Mouse (Mus musculus) Patski (cell line): ENCODE data around the gene Slc15a1. TPM values are rescaled to one million over a fixed set of nuclear protein-coding genes. Genes with fewer than 3 reads are reported as not detected.

Experiments used
- ATAC-seq: fragments of 100-300 bp; one replicate; pipeline ENCODE4 v1.8.0; 2021
- CTCF ChIA-PET: fragments of 350-600 bp; sonication (Branson Sonifier 250); formaldehyde crosslinking; loops from one replicate; lab custom pipeline; 2022; ENCODE audit warnings: inconsistent platforms; lab: Charles Lee
- POLR2A ChIA-PET: fragments of 350-600 bp; sonication (Branson Sonifier 250); formaldehyde crosslinking; loops from one replicate; lab custom pipeline; 2022; ENCODE audit warnings: antibody characterized with exemption, inconsistent platforms; lab: Charles Lee
- DNase-seq: peaks from one replicate; pipeline ENCODE4 v3.0.0-alpha.2; 2011; ENCODE audit warnings: low read depth, low spot score
- H3K27me3 ChIP-seq: fragments of 371-371 bp; one replicate; pipeline ENCODE4 v1.5.1; 2021
- CTCF ChIP-seq: fragments of 100-300 bp; IDR thresholded peaks from one replicate; pipeline ENCODE4 v1.5.1; 2021
- in situ Hi-C: fragments of 300-500 bp; cut with MboI; formaldehyde crosslinking; loops from 3 replicates; pipeline ENCODE4 v1.11.1; 2018; ENCODE audit warnings: low pct_unique_long_range_greater_than_20kb, mixed read lengths
- polyA plus RNA-seq: library from polyadenylated mRNA; unstranded; gene quantifications from one replicate; pipeline ENCODE4 v1.2.3, GENCODE M21; 2021

Slc15a1 gene
- polyA plus RNA-seq, 1 experiment from 2014 or later = 0.01 TPM

GRCm38 (mm10) chr14:121431261-121431660 lies 73.8 kb downstream of the Slc15a1 start:
- ATAC-seq = no peak
- DNase-seq = no peak
- in situ Hi-C loops = no loop called here
- no peak for TF ChIP-seq CTCF
- ChIA-PET POLR2A (interaction anchor here (0.6 kb wide), 1 partner anchor 599 kb away, joined by 3 read pairs; no protein-coding TSS in a partner anchor), CTCF (no interaction called here)
- H3K27me3 ChIP-seq = no peaks in the 10 kb centered on the region

GRCm38 (mm10) chr14:121429854-121430535 lies 75.1 kb downstream of the Slc15a1 start:
- in situ Hi-C loops = no loop called here
- TF ChIP-seq CTCF = no peak
- POLR2A ChIA-PET = interaction anchor here (0.6 kb wide), 1 partner anchor 60 kb away, joined by 4 read pairs; no protein-coding TSS in a partner anchor
- CTCF ChIA-PET = interaction anchor here (1.0 kb wide), 1 partner anchor 30 kb away, joined by 3 read pairs; no protein-coding TSS in a partner anchor
- ATAC-seq (no peak), DNase-seq (no peak)
- H3K27me3 ChIP-seq = no peaks in the 10 kb centered on the region

DNA sequence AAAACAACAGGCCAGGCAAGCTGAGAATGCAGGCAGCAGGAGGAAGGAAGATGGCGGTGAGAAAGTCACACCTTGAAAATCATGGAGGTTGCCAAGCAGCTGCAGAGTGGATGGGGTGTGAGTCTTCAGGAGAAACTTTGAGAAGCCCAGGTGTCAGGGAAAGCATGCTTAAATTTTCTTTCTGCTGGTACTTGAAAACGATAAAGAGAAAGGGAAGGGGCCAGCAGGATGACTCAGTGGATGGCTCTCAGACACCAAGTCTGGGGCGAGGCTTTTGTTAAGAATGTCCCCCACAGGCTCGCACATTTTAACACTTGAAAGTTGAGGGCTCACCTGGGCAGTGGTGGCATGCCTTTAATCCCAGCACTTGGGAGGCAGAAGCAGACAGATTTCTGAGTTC lies 76.9 kb downstream of the Slc15a1 start:
- DNase-seq (no peak), ATAC-seq (no peak)
- ChIA-PET POLR2A (no interaction called here), CTCF (no interaction called here)
- TF ChIP-seq CTCF = no peak
- H3K27me3 ChIP-seq = no peaks in the 10 kb centered on the region
- in situ Hi-C loops = no loop called here

- TF ChIP-seq CTCF = peak; percentile 60
- POLR2A ChIA-PET = no interaction called here
- no peaks in the 10 kb centered on the region for H3K27me3 ChIP-seq
- CTCF ChIA-PET = no interaction called here
- ATAC-seq (no peak), DNase-seq (no peak)
- in situ Hi-C loops = no loop called here
Observed at GRCm38 (mm10) chr14:121426743-121427142, 78.3 kb downstream of the Slc15a1 start.

DNA sequence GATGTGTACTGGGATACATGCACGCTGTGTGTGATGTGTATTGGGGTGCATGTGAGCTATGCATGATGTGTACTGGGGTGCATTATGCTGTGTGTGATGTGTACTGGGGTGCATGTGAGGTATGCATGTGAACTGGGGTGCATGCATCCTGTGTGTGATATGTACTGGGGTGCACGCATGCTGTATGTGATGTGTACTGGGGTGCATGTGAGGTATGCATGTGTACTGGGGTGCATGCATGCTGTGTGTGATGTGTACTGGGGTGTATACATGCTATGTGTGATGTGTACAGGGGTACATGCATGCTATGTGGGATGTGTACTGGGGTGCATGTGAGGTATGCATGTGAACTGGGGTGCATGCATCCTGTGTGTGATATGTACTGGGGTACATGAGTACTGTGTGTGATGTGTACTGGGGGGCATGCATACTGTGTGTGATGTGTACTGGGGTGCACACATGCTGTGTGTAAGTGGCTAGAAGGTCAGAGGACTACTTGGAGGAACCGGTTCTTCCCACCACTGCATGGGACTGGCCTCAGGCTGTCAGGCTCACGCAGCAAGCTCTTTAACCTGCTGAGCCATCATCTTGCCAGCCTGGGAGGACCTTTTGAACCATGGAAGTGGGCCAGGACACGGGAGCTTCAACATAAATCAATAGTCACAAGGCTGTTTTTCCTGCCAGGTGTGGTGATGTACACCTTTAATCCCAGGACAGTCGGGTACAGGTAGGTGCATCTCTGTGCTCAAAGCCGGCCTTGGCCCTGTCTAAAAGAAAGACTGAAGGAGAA lies 79.9 kb downstream of the Slc15a1 start:
- POLR2A ChIA-PET = no interaction called here
- CTCF ChIA-PET = no interaction called here
- H3K27me3 ChIP-seq = no peaks in the 10 kb centered on the region
- TF ChIP-seq CTCF = no peak
- DNase-seq (no peak), ATAC-seq (no peak)
- in situ Hi-C loops = no loop called here

DNA sequence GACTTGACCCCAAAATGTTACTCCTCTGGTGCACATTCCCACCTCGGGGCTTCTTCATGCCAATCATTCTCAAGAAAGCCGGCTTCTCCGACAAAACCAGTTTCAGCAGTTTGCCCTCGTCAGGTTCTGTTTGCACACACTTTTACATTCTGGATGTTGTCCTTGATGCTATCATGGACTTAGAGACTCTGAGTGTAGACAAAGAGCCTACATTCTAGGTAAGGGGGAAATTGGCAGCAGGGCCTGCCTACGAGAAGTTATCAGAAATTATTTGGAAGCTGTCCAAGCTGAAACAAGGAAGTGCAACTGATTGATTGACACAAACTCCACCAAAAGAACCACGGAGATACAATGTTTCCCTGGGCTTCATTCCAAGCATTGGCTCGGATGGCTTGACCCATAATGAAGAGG lies 81.7 kb downstream of the Slc15a1 start:
- no peaks in the 10 kb centered on the region for H3K27me3 ChIP-seq
- in situ Hi-C loops = no loop called here
- ChIA-PET POLR2A (no interaction called here), CTCF (no interaction called here)
- ATAC-seq (no peak), DNase-seq (no peak)
- TF ChIP-seq CTCF = no peak

GRCm38 (mm10) chr14:121422664-121423340 lies 82.2 kb downstream of the Slc15a1 start:
- H3K27me3 ChIP-seq = no peaks in the 10 kb centered on the region
- ChIA-PET CTCF (no interaction called here), POLR2A (no interaction called here)
- ATAC-seq = no peak
- in situ Hi-C loops = no loop called here
- TF ChIP-seq CTCF = no peak
- no peak for DNase-seq

- ChIA-PET CTCF (no interaction called here), POLR2A (no interaction called here)
- H3K27me3 ChIP-seq = no peaks in the 10 kb centered on the region
- no peak for TF ChIP-seq CTCF
- DNase-seq (no peak), ATAC-seq (no peak)
- in situ Hi-C loops = no loop called here
Observed at GRCm38 (mm10) chr14:121422000-121422399, 83.1 kb downstream of the Slc15a1 start.

- ATAC-seq (no peak), DNase-seq (no peak)
- no peak for TF ChIP-seq CTCF
- H3K27me3 ChIP-seq = no peaks in the 10 kb centered on the region
- in situ Hi-C loops = no loop called here
- POLR2A ChIA-PET = no interaction called here
- CTCF ChIA-PET = no interaction called here
Observed at GRCm38 (mm10) chr14:121417594-121417993, 87.5 kb downstream of the Slc15a1 start.

- DNase-seq (no peak), ATAC-seq (no peak)
- ChIA-PET CTCF (interaction anchor here (0.7 kb wide), 1 partner anchor 445 kb away, joined by 3 read pairs; no protein-coding TSS in a partner anchor), POLR2A (no interaction called here)
- no peaks in the 10 kb centered on the region for H3K27me3 ChIP-seq
- in situ Hi-C loops = no loop called here
- TF ChIP-seq CTCF = no peak
Observed at GRCm38 (mm10) chr14:121416626-121417319, 88.3 kb downstream of the Slc15a1 start.
